Mouse (Mus musculus) adrenal gland (tissue): Measurements from ENCODE around the gene Pip5k1b.

ENCODE experiments used
- intact Hi-C: fragments of 180-260 bp; cut with DNase I; formaldehyde crosslinking; loops from one replicate; pipeline ENCODE4 v1.15.1; 2025

The Pip5k1b gene

DNA sequence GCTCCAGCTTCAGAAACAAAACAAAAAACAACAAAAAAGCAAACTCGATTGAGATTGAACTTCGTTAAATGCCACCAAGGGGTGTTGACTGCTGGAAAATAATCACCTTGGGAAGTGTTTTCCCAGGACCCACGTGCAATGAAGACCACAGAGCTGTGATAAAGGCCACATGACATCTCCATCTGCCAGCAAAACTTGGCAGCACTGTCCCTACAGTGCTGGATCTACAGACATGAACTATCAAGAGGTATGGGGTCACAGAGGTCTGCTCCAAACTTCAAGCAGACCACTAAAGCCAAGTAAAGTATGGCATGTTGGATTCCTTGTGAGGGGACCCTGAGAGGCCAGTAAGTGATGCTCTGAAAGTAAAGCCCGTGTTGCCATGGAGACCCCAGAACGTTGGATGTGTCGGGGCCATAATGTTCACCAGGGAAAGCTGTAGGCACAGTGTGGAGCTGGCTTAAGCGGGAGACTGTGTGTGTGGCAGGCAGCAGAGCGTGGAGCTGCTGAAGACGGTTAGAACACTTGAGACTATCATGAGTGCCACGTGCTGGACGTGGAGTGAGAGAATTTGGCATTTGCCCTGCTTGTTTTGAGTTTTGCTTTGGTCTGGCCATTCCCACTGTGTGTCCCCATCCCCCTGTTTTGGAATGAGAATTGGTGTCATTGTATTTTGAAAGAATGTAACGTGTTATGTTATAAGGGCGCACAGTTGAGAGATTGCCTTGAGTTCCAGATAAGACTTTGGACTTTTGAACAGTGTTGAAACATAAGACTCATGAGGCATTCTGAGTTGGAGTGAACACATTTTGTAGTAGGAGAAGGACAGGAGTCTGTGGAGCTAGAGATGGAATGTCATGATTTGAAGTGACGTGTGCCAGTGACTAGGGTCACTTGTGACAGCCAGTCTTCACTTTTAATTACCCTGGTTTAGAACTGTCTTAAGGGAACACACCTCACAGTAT, 12.0 kb downstream of the Pip5k1b start:
- intact Hi-C loops: no loop called here

DNA sequence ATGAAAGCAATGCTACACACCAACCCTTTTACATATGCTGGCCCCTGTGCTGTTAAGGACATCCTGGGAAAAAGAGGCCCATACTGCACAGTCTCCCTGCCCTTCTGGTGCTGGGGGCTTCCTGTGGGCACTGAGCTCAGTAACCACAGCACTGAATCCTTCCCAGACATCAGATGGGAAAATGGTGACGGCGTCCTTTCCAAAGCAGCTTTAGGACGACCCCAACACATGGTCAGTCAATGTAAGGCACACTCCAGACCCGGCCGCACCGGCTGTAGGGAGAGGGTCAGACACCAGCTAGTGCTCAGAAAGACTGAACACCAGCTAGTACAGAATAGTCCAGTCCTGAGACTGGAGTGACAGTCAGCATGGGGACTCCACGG, 13.4 kb downstream of the Pip5k1b start:
- intact Hi-C loops: no loop called here

DNA sequence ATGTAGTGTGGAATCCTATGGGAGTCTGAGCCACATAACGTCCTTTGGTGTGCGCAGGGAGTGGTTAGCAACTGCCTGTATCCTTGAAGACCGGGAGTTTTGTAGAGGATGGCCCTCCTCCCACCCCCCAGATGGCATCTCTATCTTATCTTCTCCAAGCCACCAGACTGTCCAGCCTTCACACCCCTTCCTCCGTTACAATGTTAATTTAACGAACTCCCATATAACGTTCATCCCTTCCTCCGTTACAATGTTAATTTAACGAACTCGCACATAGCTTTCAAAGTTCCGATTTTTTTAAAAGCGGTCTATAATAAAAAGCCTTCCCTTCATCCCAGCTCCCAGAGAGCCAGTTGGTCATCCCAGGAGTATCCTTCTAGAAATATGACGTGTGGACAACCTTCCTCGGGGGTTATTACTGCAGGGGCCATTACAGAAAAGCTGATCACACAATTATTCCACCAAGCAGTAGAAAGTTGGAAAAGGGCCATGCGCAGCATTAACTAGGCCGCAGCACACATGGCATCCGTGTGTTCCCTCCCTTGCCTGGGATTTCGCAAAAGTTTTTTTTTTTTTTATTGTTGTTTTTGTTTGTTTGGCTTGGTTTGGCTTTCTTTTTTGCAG, 13.9 kb downstream of the Pip5k1b start:
- intact Hi-C loops: no loop called here

DNA sequence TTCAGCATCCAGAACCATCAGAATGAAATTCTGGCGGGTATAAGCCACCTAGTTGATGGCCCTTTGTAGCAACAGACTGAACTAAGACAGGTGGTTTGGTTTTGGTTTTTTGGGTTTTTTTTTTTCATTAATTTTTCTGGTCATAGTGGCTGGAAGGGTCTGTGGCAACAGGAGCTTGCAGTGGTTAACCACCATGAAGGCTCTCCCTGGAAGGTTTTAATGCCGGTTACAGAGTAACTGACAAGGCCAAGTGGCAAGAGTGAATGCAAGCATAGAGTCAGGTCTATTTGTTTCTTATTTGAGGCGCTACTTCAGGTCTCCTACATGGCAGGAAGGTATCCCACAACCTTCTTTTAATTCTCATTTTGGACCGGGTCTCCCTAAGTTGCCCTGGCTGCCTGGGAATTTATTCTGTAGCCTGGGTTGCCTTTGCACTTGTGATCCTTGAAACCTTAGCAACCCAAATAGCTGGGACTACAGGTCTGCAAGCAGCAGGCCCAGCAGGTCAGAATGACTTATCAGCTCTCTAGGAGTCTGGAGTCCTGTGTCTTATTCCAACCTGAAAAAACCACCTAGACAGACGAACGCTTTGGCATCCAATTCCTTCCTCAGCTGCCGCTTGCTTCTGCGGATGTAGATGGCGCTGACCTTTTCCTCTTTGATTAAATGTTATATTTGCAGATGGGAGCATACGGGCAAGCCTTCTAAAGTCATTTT, 14.6 kb downstream of the Pip5k1b start:
- intact Hi-C loops: no loop called here

DNA sequence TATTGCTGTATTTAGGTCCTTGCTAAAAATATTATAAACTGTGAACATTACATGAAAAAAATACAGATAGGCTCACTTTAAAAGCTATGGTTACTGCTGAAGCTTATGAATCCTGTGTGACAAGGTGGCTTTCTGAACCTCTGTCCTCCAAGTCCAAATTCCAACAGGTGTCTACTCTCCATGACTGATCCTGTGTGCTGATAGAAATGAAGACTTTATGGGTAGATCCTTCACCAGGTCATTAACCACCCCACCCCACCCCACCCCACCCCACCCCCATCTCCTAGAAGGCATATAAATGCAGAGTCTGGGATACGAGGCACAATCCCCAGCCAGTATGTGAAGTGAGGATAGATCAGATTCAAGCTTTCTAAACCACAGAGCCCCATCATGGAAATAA, 16.6 kb downstream of the Pip5k1b start:
- intact Hi-C loops: no loop called here

DNA sequence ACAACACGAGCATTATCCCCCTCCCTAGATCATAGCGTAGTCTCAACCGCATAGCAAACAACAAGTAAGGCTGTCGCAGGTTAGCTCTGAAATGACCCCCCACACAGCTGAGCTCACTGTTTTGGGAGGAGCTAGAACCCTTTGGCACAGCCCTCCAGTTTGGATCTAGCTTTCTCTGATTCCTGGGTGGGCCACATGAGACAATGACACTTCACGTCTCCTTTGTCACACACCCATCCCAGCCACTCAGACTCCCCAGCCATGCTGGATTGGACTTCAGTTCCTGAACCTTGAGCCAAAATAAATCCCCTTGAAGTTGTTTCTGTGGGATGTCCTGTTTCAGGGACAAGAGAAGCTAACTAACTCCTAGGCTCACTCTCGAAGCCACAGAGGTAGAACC, 17.5 kb downstream of the Pip5k1b start:
- intact Hi-C loops: no loop called here

DNA sequence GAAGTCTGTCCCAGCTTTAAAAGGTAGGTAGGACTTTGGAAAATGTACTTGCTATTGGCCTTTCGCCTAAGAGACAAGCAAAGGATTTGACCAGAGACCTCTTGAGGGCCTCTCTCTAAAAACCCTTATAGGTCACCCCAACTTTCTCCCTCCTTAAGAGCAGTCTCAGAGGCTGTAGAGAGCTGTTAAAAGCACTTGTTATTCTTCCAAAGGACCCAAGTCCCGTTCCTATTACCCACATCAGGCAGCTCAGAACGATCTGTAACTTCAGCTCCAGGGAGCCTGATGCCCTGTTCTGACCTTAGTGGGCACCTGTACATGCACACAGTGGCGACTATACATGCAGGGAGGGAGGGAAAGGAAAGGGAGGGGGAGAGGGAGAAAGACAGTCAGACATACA, 18.0 kb downstream of the Pip5k1b start:
- intact Hi-C loops: no loop called here

DNA sequence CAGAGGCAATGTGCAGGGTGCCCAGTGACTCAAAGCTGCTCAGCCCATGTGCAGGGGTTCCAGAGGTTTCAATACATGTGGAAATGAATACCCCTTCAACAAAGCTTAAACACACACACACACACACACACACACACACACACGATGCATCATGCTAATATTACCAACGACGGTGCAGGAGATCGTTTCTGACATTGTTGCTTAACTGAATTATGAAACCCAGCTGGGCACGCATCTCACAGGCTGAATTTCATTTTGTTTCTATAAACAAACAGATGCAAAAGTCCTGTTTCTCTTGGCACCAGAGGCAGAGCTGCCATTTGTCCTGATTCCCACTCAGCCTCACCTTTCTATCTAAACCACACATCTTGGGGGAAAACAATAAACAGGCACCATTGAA, 18.8 kb downstream of the Pip5k1b start:
- intact Hi-C loops: no loop called here

DNA sequence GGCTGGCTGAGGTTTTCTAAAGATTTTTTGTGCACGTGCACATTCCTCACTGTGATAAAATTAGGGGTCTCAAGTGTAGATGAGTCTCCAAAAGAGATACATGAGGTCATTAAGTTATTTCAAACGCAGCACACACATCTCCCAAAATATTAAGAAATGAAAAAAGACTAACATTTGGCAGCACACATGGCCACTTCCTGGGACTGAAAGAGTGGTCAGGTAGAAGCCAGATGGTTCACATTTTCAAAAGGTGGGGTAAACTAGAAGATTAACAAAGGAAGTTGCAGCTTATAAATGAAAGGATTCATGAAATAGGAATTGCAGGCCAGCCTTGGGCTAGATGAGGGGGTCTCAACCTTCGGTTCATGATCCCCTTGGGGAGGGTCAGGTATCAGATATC, 19.4 kb downstream of the Pip5k1b start:
- intact Hi-C loops: no loop called here

DNA sequence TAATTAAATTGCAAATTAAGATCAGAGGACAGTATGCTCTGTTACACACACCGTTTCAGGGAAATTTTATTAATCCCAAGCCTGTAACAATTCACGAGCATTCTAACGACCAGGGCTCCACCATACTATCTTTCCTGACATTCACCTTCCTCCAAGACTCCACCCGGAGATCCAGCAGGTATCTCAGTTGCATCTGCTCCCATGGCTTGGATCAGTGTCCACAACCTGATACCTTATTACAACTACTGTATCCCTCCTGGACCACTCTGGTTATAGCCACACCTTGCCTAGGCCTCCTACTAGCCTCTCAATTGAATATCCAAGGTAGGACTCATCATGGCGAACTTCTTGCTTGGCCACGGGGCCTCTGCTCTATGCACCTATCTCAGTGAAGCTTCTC, 20.5 kb downstream of the Pip5k1b start:
- intact Hi-C loops: no loop called here

DNA sequence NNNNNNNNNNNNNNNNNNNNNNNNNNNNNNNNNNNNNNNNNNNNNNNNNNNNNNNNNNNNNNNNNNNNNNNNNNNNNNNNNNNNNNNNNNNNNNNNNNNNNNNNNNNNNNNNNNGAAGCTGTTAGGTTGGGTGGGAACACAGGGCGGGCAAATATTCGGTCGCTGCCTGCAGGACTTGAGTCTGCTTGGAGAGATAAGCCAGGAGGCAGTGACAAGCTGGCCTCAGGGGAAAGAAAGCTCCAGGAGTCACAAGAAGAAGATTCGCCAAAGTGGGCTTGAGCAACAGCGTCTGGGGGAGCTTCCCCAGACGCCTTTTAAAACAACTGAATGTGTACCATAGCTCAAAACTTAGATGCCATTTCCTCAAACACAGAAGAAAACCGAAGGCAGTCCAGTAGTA, 20.9 kb downstream of the Pip5k1b start:
- intact Hi-C loops: no loop called here

DNA sequence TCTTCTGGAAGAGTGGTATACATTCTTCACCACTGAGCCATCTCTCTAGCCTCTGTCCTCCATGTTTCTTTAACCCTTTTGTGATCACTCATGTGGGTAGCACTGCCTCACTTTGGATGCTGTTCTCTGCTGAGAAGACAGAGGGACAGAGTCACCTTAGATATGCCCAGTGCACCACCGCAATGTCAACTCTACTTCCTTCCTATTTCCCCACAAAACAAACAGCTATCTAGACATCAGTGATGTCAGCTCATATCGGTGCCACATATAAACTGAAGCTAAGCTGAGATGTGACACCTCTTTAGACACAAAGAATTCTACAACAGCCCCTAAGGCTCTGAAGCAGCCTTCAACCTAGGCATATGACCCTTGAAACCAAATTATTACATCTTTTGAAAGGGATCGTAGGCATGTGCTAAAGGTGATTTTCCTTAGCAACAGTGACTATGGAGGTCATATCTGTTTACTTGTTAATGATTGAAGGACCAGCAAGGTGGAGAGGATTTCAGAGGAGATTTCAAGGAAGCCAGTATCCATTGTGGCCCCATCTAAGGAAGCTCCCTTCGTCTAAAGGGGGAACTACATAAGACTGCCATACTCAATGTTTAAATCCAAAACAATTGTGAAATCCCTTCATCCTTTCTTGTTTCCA, 26.6 kb downstream of the Pip5k1b start:
- intact Hi-C loops: no loop called here

DNA sequence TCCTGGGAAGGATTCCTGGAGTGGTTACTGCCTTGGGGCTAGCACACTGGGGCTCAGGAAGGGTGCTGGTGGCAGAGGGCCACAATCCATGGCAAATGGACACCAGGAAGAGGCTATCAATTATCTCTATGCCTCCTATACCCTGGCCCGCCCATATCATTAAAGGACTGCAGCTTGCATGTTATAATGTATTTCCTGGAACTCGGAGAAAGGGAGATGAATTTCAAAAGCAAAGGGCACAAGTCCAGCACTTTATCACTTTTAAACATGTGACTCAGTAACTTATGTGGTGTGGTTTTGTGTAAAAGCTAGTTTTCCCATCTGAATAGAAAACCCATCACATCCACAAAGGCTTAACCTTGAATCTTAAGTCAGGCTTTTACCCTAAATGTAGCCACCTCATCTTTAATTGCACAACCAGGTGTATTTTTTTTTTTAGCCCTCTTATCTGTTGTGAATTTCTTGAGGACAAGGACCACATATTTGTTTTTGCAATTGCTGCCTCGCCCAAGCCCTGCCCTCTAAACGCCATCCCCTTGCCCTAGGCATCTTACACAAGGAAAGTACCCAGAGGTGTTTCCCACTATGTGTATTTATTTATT, 27.4 kb downstream of the Pip5k1b start:
- intact Hi-C loops: no loop called here

DNA sequence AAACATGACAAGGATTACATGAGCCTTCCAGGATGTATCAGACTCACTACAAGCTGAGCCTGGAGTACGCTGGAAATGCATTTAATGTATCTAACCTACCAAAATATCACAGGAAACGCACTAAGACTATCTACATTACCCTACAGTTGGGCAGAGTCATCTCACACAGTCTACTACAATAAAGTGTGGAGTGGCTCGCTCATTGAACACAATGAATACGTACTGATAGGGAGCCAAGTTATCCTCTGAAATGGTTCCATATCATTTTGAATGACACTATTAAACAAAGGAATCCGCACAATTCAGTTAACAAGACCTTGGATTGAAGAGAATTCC, 28.1 kb downstream of the Pip5k1b start:
- intact Hi-C loops: no loop called here

DNA sequence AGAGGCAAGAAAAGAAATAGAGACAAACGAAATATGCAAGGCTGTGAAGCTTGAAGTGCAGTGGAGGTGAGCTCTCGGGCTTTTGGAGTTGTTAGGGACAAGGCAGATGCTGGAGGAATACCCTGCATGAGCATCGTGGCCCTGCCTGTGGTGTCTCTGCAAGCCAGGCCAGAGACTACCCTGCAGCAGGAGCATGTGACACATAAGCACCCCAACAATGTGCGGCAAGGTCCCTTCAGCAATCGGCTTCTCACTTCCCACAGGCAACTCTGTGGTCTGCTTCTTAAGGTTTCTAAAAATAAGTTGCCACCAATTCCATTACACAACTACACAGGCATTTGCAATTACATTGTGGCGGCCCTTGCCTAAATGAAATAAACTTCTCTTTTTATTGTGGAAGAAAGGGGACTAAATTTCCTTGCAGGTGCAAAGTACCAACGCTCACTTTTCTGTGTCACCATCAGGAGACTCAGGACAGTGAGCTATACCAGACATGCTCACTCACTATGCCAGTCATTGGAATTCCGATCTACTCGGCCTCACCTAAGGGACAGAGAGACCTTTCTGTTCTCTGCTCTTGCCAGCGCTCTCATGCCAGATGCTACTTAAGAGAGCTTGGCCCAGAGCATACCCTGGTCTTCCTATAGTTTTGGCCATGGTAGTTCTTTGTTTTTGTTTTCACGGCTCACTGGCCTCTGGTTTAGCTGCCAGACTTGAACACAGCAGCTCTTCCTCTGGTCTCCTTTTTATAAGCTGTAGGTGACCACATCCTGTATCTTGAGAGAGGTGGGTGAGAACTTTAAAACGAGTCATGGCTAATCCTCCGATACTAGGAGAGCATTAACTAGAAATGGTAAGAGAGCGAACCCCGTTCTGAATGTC, 28.7 kb downstream of the Pip5k1b start:
- intact Hi-C loops: no loop called here

DNA sequence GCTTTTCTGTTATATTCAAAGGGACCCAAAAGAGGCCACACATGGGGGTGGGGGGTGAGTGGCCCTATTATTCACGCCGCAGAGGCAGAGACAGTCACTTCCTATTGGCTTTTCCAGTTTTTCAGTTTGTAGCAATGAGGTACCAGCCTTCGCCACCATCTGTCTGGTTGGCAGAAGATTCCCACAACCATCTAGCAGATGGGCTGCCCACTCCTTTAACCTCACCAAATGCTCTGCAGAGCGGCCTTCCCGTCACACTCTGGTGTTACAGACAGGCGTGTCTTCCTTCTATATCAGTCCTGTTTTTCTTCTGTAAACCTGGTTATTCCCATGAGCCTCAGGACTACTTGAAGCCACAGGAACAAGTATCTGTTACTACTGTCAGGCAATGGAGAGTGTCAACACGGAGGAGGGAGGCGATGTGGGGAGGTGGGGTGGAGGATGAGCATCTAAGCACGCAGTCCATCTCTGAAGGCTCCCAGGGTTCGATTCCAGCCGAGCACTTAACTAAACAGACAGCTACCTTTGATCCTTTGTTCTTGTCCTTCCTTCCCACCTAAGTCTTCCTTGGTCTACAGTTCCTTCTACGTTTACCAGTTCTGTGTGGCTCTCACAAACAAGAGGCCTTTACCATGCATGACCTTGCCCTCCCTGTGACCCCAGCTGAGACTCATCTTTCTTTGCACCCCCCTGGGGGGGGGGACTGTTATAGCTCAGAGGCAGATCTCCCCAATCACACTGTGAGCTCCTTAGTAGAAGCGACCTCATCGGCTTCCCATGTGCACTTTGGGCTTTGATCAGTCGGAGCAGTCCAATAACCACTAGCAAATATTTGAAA, 32.0 kb downstream of the Pip5k1b start:
- intact Hi-C loops: no loop called here

DNA sequence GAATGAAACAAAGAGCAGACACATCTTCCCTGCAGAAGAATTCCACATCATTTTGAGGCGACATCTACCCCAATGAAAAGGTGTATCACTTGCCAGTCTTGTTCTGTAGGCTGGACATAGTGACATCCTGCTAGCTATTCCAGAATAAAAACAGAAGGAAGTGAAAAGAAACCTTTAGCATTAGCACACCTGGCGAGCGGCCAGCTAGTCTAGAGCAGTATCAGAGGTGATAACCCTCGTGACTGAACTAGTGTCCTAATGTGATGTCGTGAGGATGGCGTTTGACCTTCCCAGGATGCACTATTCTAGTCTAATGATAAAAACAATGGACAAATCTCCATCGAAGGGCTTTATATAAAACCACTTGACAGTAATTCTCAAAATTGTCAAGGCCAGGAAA, 33.7 kb downstream of the Pip5k1b start:
- intact Hi-C loops: no loop called here

DNA sequence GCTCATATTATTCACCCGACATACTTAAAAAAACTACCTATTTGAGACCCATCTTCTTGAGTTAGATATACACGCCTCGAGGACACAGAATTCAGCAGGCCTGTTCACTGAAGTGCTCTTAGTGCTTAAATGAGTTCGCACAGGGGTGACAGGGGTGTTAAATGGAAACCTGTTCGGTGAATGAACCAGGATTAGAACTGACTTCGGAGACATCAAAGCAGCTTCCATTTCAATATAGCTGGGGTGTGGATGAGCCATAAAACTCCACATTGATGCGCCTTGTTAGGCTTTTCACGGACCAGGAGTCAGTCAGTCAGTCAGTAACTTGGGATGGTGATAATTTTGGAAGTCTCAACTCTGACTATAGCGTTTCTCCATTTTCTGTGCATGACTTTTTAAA, 34.5 kb downstream of the Pip5k1b start:
- intact Hi-C loops: no loop called here

DNA sequence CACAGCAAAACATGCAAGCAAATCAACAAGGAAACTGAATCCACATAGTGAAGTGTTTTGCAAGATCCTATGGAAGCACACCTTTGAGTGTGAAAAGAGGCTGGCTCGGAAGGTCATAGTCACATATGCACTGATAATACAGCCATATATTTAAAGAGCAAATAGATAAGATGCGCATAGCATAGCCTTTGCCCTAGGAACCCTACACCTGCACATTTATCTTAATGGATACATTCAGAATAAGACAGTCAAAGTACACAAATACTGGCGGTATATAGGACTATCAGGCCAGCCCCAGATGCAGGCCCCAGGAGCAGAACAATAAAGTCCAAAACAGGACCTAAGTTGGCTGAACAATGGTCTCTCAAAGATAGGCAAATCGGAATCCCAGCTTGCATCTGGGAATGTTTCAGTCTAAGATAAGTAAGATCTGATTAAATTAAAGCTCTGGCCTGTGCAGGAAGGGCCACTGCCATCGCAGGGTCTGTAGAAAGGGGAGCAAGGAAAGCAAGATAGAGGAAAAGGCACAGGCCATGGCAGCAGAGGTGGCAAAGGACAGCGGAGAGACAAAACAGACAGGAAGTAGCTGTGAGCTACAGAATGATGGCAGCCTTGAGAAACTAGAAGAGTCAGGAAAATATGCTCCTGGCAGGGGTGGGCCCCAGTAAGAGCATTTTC, 35.8 kb downstream of the Pip5k1b start:
- intact Hi-C loops: no loop called here
